Mouse (Mus musculus): ENCODE data around the gene Ccl12.

- TF ChIP-seq CTCF (IDR thresholded peaks at IDR 0.05) (no peak), EP300 (IDR thresholded peaks at IDR 0.05) (no peak)
Measured at GRCm38 (mm10) chr11:82077031-82077430, 24.6 kb upstream of the Ccl12 start.

All from lung, postnatal 0 days (tissue).